In genomic region chr17:50006721-50007351, GRCm38 (mm10) we compare ENCODE assay signal across 9 mouse cellular contexts.
DNase-seq lines count a peak whose midpoint lies in the region; ATAC-seq lines count a peak whose summit lies in the region.
"Had no signal": no experiment of that assay in that cellular context is flagged by ENCODE, and none has a peak within 500 bp of the region (broad histone marks: within the 10 kb centered on the region; RNA-seq: fewer than 3 reads in every experiment).

No protein-coding gene starts in this region.

- no peaks in the 10 kb centered on the region for H3K27me3 ChIP-seq in kidney, embryonic 14.5 days (ENCODE audit: control insufficient read depth, insufficient read depth, low read length)
- no peaks in the 10 kb centered on the region for H3K27me3 ChIP-seq in hindbrain, embryonic 15.5 days

- H3K4me1 ChIP-seq in kidney, embryonic 14.5 days (ENCODE audit: control insufficient read depth, insufficient read depth, low read length) = peaks cover 5% of the 10 kb centered on the region; the same call in 1 of the 2 replicates
- H3K4me1 ChIP-seq in hindbrain, embryonic 15.5 days (replicated peaks) = peaks cover 35% of the 10 kb centered on the region

- H3K4me2 ChIP-seq in kidney, embryonic 14.5 days (replicated peaks; ENCODE audit: low read depth, low read length) = no peak overlapping the region
- H3K4me2 ChIP-seq in hindbrain, embryonic 15.5 days = peak overlapping the region; percentile 22

- ATAC-seq in kidney, embryonic 14.5 days (ENCODE audit: low FRiP score, low TSS enrichment) = peak; percentile 60; the same call in 1 of the 2 replicates
- ATAC-seq in hindbrain, embryonic 15.5 days (ENCODE audit: low FRiP score, low read depth) = peak; percentile 87

- no peak overlapping the region for H3K27ac ChIP-seq in kidney, embryonic 14.5 days (ENCODE audit: low read depth, low read length)
- peak overlapping the region; percentile 79 for H3K27ac ChIP-seq in hindbrain, embryonic 15.5 days (replicated peaks)

- H3K36me3 ChIP-seq in kidney, embryonic 14.5 days (ENCODE audit: control insufficient read depth, insufficient read depth, low read length) = no peaks in the 10 kb centered on the region
- H3K36me3 ChIP-seq in hindbrain, embryonic 15.5 days = no peaks in the 10 kb centered on the region

- no peaks in the 10 kb centered on the region for H3K9me3 ChIP-seq in kidney, embryonic 14.5 days (ENCODE audit: control insufficient read depth, low read length)
- no peaks in the 10 kb centered on the region for H3K9me3 ChIP-seq in hindbrain, embryonic 15.5 days

- no peak for DNase-seq in kidney, postnatal 36 days
- DNase-seq in R1 (ENCODE audit: low read depth, low spot score) = peak; percentile 86
- peak; percentile 34 for DNase-seq in embryo, embryonic 11.5 days (ENCODE audit: low read depth, low spot score)
- peak; percentile 88 for DNase-seq in retina, postnatal 1 day
- no peak for DNase-seq in natural killer cell, adult 2 months (ENCODE audit: low spot score in 2 of 2)
- DNase-seq in lung, postnatal 10 days = no peak

- WGBS in kidney, embryonic 14.5 days = 9% methylated on average over 9 of the region's 9 CpGs
- WGBS in hindbrain, embryonic 15.5 days = 3% methylated on average over 9 of the region's 9 CpGs

- H3K9ac ChIP-seq in kidney, embryonic 14.5 days (ENCODE audit: low read depth, low read length) = no peak overlapping the region
- no peak overlapping the region for H3K9ac ChIP-seq in hindbrain, embryonic 15.5 days

- no peak overlapping the region for H3K4me3 ChIP-seq in kidney, embryonic 14.5 days (ENCODE audit: low read length)
- H3K4me3 ChIP-seq in hindbrain, embryonic 15.5 days = no peak overlapping the region
- H3K4me3 ChIP-seq: myocyte had no signal

Comparison
In these comparisons a context has a peak if more than half of its experiments do, and no peak if none do; other contexts are left out.
1. DNase-seq: peak in R1 (single experiment), embryo, embryonic 11.5 days (single experiment) and retina, postnatal 1 day (single experiment); none in kidney, postnatal 36 days (0 of 2), natural killer cell, adult 2 months (0 of 2) and lung, postnatal 10 days (single experiment).